Mouse (Mus musculus): ENCODE measurements around the gene Dennd1b. TPM values are rescaled to one million over a fixed set of nuclear protein-coding genes. Genes with fewer than 3 reads are reported as not detected.

Gene Dennd1b
- polyA plus RNA-seq, 1 experiment from 2014 or later = 5.1 TPM

DNA sequence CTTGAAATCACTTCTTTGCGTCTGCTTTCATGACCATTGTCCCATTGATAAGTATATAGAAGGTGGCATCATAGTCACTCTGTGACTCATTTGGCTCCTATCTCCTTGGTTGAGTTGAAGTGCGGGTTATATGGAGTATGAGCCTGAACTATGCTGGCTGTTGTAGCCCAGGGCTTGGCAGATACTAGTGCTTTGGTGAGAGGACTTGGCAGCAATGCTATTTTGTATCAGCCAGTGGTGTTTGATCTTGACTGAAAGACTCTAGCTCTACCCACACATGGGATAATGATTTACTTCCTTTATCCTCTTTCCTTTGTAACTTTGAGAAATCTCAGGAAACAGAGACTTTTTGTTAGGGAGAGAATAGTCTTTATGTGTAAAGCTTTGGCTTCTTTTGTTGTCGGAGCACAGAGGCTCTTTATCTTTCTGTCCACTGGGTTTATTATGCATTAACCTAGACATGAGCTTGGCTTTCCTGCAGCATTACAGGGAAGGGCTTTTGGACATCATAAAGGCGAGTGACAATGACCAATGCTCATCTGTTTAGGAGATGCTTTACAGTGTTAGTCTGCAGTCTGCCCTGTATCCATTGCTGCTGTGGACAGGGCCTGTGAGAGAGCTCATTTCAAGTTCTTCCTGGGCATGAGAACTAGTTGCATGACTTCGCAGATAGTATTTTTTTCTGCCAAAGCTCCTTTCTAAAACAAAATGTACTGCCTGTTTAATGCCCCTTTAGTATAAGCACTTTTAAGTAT lies 29.3 kb downstream of the Dennd1b start:
- ATAC-seq = no peak
- H3K4me1 ChIP-seq = no peaks in the 10 kb centered on the region
- WGBS (ENCODE audit: insufficient replicate concordance) = 72% methylated on average over 5 of the region's 5 CpGs
- H3K27me3 ChIP-seq (replicated peaks) = no peaks in the 10 kb centered on the region
- H3K9ac ChIP-seq = no peak overlapping the region
- no peaks in the 10 kb centered on the region for H3K36me3 ChIP-seq
- H3K9me3 ChIP-seq (replicated peaks) = no peaks in the 10 kb centered on the region
- no peak overlapping the region for H3K27ac ChIP-seq
- no peak overlapping the region for H3K4me3 ChIP-seq
- H3K4me2 ChIP-seq = no peak overlapping the region

DNA sequence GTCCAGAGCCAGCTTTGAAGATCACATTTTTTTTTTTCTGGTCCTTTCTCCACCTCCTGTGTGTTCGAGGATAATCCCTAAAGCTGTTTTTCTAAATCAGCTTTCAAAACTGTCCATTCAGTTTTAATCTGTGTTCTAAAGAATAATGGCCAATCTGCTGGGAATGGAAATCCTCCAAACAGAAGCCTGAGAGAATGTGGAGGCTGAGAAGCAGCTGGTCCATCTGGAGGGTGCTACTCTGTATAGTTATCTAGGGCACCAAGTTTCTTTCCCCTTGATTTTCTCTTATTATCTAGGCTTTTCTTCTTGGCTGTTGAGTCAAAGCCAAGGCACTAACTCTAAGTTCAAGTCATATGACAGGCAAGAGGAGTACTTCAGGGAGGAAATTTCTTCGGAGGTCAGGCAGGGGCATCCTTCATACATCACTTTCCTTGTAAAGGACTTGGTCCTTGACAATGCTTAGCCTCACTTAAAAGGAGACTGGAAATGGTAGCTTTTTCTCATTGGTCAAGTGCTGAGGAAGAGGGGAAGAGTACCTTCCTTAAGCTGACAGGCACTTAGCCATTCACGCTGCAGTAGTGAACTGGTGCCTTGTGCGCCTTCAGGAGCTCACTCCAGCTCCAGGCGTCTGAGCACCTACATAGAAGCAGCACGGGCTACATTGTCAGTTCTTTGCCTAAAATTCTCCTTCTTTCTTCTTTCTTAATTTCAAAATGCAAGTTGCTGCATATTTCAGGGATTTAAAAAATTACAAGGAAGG lies 32.6 kb downstream of the Dennd1b start:
- Histone ChIP-seq H3K4me3 (no peak overlapping the region), H3K4me1 (no peaks in the 10 kb centered on the region), H3K4me2 (no peak overlapping the region), H3K9ac (no peak overlapping the region), H3K9me3 (replicated peaks) (no peaks in the 10 kb centered on the region), H3K27ac (no peak overlapping the region), H3K27me3 (replicated peaks) (no peaks in the 10 kb centered on the region), H3K36me3 (no peaks in the 10 kb centered on the region)
- ATAC-seq = no peak
- 78% methylated on average over 6 of the region's 6 CpGs for WGBS (ENCODE audit: insufficient replicate concordance)

- no peaks in the 10 kb centered on the region for H3K9me3 ChIP-seq (replicated peaks)
- no peak overlapping the region for H3K4me2 ChIP-seq
- 87% methylated on average over 2 of the region's 2 CpGs for WGBS (ENCODE audit: insufficient replicate concordance)
- no peaks in the 10 kb centered on the region for H3K4me1 ChIP-seq
- H3K36me3 ChIP-seq = no peaks in the 10 kb centered on the region
- ATAC-seq = no peak
- H3K27me3 ChIP-seq (replicated peaks) = no peaks in the 10 kb centered on the region
- H3K9ac ChIP-seq = no peak overlapping the region
- no peak overlapping the region for H3K4me3 ChIP-seq
- no peak overlapping the region for H3K27ac ChIP-seq
These were observed 33.4 kb downstream of the Dennd1b start for GRCm38 (mm10) chr1:138996663-138997062.

DNA sequence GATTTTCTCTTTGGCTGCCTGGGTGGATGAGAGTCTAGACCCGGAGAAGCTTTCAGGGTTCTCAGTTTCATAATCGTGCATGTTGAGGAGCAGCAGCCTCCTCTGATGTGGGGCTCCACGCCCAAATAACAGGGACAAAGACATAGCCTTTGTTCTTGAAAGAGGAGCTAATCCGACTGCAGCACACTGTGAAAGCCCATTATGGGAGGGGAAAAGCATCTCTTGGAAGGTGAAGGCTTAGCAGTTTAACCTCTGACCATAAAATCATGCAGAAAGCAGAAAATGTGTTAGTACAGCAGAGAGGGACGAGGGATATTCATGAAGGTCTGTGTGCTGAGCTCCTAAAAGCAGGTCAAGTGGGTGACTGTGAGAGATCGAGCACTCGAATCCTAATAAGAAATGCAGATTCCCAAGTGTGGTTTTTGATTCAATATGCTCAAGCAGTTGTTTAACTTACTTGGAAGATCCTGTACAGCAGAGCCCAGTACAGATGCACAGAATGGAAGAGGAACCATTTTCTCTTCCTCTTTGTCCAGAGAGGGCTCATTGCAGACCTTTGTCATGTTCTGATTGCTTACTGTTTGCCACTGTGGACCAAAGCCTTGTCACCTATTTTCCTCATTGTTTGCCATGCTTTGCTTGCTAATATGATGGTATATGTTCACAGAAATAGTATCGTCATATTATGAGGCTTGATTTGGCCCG lies 37.6 kb downstream of the Dennd1b start:
- H3K27me3 ChIP-seq (replicated peaks) = no peaks in the 10 kb centered on the region
- no peaks in the 10 kb centered on the region for H3K9me3 ChIP-seq (replicated peaks)
- no peak overlapping the region for H3K27ac ChIP-seq
- H3K36me3 ChIP-seq = no peaks in the 10 kb centered on the region
- ATAC-seq = no peak
- H3K4me1 ChIP-seq = no peaks in the 10 kb centered on the region
- H3K4me3 ChIP-seq = no peak overlapping the region
- no peak overlapping the region for H3K9ac ChIP-seq
- H3K4me2 ChIP-seq = no peak overlapping the region
- whole genome bisulfite sequencing (ENCODE audit: insufficient replicate concordance) = 68% methylated on average over 9 of the region's 9 CpGs

GRCm38 (mm10) chr1:139003503-139003902 lies 40.3 kb downstream of the Dennd1b start:
- Histone ChIP-seq H3K9ac (no peak overlapping the region), H3K4me1 (no peaks in the 10 kb centered on the region), H3K27me3 (replicated peaks) (no peaks in the 10 kb centered on the region), H3K27ac (no peak overlapping the region), H3K4me3 (no peak overlapping the region), H3K36me3 (no peaks in the 10 kb centered on the region), H3K9me3 (replicated peaks) (no peaks in the 10 kb centered on the region), H3K4me2 (no peak overlapping the region)
- no peak for ATAC-seq
- WGBS (ENCODE audit: insufficient replicate concordance) = 46% methylated on average over 2 of the region's 2 CpGs

GRCm38 (mm10) chr1:139006000-139006399 lies 42.8 kb downstream of the Dennd1b start:
- ATAC-seq = no peak
- Histone ChIP-seq H3K4me1 (no peaks in the 10 kb centered on the region), H3K9ac (no peak overlapping the region), H3K27me3 (replicated peaks) (no peaks in the 10 kb centered on the region), H3K4me2 (no peak overlapping the region), H3K27ac (no peak overlapping the region), H3K36me3 (no peaks in the 10 kb centered on the region), H3K9me3 (replicated peaks) (no peaks in the 10 kb centered on the region), H3K4me3 (no peak overlapping the region)
- 78% methylated on average over 1 of the region's 1 CpGs for WGBS (ENCODE audit: insufficient replicate concordance)

DNA sequence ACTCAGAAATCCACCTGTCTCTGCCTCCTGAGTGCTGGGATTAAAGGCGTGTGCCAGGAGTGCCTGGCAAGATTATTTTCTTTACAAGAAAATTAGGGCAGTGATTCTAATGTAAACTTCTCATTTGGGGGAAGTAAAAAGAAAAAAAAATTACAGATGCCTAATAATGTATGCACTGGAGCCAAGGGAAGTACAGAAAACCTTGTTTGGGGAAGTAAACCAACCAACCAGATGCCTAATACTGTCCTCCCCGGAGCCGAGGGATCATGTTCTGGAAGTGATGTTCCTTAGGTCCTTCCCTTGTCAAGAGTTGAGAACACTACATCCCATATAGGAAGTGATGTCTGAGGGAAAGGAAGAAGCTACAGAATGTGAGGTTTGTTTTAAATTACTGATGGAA lies 44.2 kb downstream of the Dennd1b start:
- 64% methylated on average over 3 of the region's 3 CpGs for WGBS (ENCODE audit: insufficient replicate concordance)
- H3K9me3 ChIP-seq (replicated peaks) = no peaks in the 10 kb centered on the region
- no peaks in the 10 kb centered on the region for H3K36me3 ChIP-seq
- H3K27ac ChIP-seq = no peak overlapping the region
- H3K9ac ChIP-seq = no peak overlapping the region
- no peak overlapping the region for H3K4me3 ChIP-seq
- no peaks in the 10 kb centered on the region for H3K4me1 ChIP-seq
- H3K4me2 ChIP-seq = no peak overlapping the region
- no peak for ATAC-seq
- no peaks in the 10 kb centered on the region for H3K27me3 ChIP-seq (replicated peaks)

DNA sequence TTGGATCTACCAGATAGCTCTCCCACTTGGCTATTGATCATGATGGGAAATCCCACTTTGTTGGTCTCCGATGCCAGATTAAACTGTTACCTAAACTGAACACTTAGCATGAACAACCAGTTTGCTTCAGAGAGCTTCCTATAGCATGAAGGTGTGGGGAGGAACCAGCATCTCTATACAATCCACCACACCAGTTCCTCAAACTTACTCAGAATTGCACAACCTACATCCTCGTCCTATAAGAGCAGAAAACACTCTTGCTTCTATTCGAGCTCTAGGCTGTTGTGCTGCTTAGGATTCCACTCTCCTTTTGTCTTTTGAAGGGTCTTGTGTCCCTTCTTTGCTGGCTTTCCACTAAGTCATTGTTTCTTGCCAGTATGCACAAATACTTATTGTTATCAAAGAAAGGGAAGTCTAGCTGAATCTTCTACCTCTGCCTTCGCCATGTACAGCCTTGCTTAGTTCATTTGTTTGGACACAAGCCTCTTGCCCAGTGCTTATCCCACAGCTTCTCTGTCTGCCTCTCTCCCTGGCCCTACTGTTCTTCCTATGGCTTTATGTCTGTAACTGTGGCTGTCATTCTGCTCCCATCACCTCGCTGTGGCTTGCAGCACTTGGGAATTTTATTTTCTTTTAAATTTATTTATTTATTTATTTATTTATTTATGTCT lies 52.0 kb downstream of the Dennd1b start:
- 62% methylated on average over 5 of the region's 5 CpGs for WGBS (ENCODE audit: insufficient replicate concordance)
- no peaks in the 10 kb centered on the region for H3K9me3 ChIP-seq (replicated peaks)
- H3K27me3 ChIP-seq (replicated peaks) = no peaks in the 10 kb centered on the region
- no peaks in the 10 kb centered on the region for H3K36me3 ChIP-seq
- no peaks in the 10 kb centered on the region for H3K4me1 ChIP-seq
- ATAC-seq = no peak
- H3K4me3 ChIP-seq = no peak overlapping the region
- no peak overlapping the region for H3K9ac ChIP-seq
- no peak overlapping the region for H3K27ac ChIP-seq
- H3K4me2 ChIP-seq = no peak overlapping the region

GRCm38 (mm10) chr1:139021298-139021697 lies 58.1 kb downstream of the Dennd1b start:
- 75% methylated on average over 7 of the region's 7 CpGs for WGBS (ENCODE audit: insufficient replicate concordance)
- Histone ChIP-seq H3K4me2 (no peak overlapping the region), H3K27ac (no peak overlapping the region)

DNA sequence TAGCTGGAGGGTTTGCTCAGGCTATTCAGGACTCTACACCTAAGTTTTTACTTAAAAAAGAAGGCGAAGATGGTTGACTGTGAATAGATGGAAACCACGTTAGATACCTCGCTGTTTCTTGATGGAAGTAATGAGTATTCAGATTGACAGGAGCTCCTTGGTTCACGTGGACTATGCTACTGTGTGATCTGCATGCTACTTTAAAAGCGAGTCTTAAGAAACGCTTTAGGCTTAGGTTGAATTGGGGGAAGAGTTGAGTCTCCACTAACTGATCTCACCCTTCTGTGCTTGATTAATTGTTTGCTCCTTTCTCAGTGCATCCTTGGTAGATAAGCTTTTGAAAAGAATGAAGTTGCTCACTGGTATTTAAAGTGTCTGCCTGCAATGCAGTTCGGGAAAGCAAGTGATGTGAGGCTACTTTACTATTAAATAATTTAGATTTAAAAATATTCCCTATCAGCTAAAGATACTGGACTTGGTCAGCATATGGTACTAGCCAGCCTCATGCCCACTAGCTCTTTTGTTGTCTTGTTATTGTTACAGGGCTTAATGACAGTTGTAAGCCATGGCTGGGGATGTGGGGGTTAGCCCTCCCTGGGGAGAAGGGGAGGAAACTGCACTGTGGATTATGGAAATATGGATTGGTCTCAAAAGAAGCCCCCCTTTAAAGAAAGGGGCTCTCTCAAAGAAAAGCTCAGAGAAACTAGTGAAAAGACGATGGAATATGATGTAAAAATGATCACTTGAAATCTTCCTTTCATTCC lies 62.8 kb downstream of the Dennd1b start:
- no peak overlapping the region for H3K27ac ChIP-seq
- H3K4me3 ChIP-seq = no peak overlapping the region
- no peak overlapping the region for H3K4me2 ChIP-seq
- ATAC-seq = no peak
- WGBS (ENCODE audit: insufficient replicate concordance) = 62% methylated on average over 8 of the region's 8 CpGs
- no peaks in the 10 kb centered on the region for H3K9me3 ChIP-seq (replicated peaks)
- no peak overlapping the region for H3K9ac ChIP-seq
- peaks cover 8% of the 10 kb centered on the region; the same call in 1 of the 2 replicates for H3K4me1 ChIP-seq
- no peaks in the 10 kb centered on the region for H3K27me3 ChIP-seq (replicated peaks)
- no peaks in the 10 kb centered on the region for H3K36me3 ChIP-seq

More at GRCm38 (mm10) chr1:139021298-139021697, 58.1 kb downstream of the Dennd1b start:
- ATAC-seq = no peak
- Histone ChIP-seq H3K9me3 (replicated peaks) (no peaks in the 10 kb centered on the region), H3K4me3 (no peak overlapping the region), H3K9ac (no peak overlapping the region), H3K36me3 (no peaks in the 10 kb centered on the region), H3K27me3 (replicated peaks) (no peaks in the 10 kb centered on the region), H3K4me1 (no peaks in the 10 kb centered on the region)

- no peak for ATAC-seq
- no peak overlapping the region for H3K9ac ChIP-seq
- no peak overlapping the region for H3K4me3 ChIP-seq
- H3K4me2 ChIP-seq = no peak overlapping the region
- H3K9me3 ChIP-seq (replicated peaks) = no peaks in the 10 kb centered on the region
- H3K27me3 ChIP-seq (replicated peaks) = no peaks in the 10 kb centered on the region
- peaks cover 8% of the 10 kb centered on the region; the same call in 1 of the 2 replicates for H3K4me1 ChIP-seq
- H3K36me3 ChIP-seq = no peaks in the 10 kb centered on the region
- H3K27ac ChIP-seq = no peak overlapping the region
These were observed 66.3 kb downstream of the Dennd1b start for GRCm38 (mm10) chr1:139029521-139029920.

All from liver, embryonic 12.5 days (tissue).